Mouse (Mus musculus) adrenal gland, adult 2 months (tissue): ENCODE data around the gene Hpcal1. TPM values are rescaled to one million over a fixed set of nuclear protein-coding genes. Genes with fewer than 3 reads are reported as not detected.
"Not testable (repeated sequence)": the region's sequence is repeated elsewhere in the genome, so short reads cannot be mapped to it uniquely, and the experiment has no call there.

Source experiments
- DNase-seq: peaks from one replicate; pipeline ENCODE4 v3.0.0; 2021
- polyA plus RNA-seq: library from polyadenylated mRNA; depleted of rRNA; stranded (reverse); fragments of >200 nt; gene quantifications from 2 replicates; pipeline ENCODE4 v1.2.3, GENCODE M21; 2012; rRNA removed
- total RNA-seq, 2 experiments: library from RNA; stranded (reverse); gene quantifications; 2 replicates each; pipeline ENCODE4 v1.2.3; 2021

Gene Hpcal1
- total and polyA plus RNA-seq, 3 experiments = 24.2 to 33.5 (median 26.0) TPM

DNA sequence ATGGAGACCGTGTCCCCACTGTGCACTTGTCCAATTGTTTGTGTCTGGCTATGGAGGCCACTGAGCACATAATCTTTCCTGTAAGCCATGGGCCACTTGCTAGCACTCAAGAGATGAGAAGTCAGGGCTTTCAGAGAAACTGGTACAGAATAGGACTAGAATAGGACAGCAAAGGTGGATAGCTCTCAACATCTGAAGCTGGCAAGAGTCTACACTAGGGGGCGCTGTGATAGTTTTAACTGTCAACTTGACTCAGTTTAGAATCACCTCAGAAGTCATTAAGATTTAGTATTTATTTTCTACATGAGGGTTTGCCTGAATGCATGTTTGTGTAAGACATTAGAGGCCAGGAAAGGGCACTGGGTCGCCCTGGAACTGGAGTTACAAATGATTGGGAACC lies 98.8 kb downstream of the Hpcal1 start:
- DNase-seq = no peak

DNA sequence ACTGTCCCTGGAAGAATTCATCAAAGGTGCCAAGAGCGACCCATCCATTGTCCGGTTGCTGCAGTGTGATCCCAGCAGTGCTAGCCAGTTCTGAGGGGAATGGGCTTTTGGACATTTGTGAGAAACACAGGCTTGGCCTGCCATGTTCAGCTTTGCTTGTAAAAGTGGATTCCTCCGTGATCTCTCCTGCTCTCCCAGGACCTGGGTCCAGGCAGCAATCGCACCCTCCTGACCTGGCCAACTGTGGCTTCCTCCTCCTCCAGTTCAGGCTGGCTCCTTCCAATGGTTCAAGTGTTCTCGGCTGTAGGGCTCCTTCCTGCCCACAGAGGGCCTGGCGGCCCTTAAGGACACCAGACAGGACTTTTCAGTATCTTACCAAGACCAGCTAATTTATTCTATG lies 100.5 kb downstream of the Hpcal1 start:
- DNase-seq = no peak

DNA sequence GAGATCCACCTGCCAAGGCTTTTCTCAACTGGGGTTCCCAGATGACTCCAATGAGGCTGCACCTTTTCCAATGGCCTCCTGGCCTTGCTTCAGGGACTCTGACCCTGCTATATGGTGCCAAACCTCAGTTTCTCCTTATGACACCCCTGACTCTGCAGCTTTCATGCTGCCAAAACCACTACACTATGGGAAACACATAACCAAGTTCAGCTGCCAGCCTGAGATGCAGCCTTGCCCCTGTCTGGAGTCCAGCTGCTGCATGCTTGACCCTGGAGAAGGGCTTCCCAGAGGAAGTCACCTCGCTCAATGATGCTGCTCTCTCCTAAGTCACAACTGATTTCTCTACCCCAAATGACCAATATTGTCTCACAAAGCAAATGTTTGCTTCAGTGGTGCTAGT lies 102.1 kb downstream of the Hpcal1 start:
- no peak for DNase-seq

DNA sequence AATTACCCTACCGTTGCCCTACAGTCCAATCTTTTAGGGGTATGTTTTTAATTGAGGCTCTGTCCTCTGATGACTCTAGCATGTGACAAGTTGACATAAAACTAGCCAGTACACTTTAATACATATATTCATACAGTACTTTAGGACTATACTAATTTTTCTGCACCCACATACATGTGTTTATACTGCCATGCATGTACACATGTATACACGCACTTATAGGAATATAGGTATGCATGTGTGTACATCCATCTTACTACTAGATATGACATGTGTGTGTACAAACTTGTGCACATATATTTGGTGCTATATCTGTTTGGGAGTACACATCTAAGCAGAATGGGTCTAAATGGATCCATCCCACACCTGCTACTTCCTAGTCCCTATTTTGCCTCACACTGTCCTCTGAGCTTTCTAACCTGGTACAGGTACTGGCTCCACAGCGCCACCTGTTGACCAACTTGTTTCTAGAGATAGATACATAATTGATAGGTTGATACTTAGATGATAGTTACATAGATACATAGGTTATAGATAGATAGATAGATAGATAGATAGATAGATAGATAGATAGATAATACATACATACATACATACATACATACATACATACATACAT lies 105.1 kb downstream of the Hpcal1 start:
- DNase-seq = peak; percentile 40

DNA sequence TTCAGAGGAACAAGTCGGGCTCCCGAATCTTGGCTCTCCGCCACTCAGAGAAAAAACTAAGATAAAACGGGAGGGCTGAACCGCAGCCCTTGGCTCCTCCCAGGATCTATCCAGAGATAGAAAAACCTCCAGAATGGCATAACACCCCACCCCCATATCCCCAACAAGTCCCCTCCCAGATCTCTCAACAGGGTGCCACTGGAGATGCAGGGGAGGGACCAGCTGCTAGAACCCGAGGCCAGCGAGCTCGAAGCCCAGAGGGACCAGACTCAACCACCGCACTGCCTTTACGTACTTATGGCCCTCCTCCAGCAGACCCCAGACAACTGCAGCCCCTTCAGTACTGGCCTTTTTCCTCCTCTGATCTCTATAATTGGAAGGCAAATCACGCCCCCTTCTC lies 107.6 kb downstream of the Hpcal1 start:
- not testable (repeated sequence) for DNase-seq

DNA sequence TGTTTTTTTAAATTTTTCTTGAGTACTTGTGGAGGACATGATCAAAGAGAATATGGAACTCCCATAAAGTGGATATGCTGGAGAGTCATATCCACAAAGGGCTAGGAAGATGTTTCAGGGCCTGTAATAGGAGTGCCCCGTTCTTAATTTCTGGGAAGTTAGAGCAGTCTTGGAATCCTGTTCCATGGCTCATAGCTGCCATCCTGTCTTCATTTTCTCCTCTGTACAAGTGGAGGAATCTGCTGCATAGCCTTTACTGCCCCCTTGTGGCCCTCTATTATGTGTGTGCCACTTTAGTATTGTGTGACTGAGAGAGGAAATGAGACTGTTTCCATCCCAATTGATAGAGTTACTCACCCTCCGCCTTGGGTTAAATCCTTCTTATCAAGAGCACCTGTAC lies 117.9 kb downstream of the Hpcal1 start:
- DNase-seq = peak; percentile 51

DNA sequence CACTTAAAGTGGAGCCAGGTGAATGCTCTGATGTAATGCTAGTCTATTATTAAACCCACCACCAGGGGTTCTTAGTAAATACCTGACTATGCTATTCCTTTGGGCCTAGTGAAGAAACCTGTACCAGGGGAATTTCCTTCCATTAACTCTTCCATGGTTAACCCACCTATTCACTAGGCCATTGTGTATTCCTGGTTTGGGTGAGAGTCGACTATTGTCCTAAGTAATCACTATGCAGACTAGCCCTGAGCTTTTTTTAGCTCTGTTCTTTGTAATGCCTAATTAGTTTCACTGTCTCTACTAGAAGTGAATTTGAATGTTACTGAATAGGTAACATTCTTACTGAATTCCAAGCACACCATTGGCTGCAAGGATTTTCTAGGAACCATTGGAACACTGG lies 144.6 kb downstream of the Hpcal1 start:
- DNase-seq = not testable (repeated sequence)

Other genes with a start within 250 kb of the Hpcal1 start
- 100 to 1,000 TPM; 348 to 514 TPM for gene Odc1, start 146.1 kb upstream of the Hpcal1 start, total RNA-seq
- 52.6 and 66.4 TPM in 2 replicates for gene Odc1, start 146.1 kb upstream of the Hpcal1 start, polyA plus RNA-seq